Comparison of ENCODE assay signal across 15 mouse cellular contexts in the genomic region with DNA sequence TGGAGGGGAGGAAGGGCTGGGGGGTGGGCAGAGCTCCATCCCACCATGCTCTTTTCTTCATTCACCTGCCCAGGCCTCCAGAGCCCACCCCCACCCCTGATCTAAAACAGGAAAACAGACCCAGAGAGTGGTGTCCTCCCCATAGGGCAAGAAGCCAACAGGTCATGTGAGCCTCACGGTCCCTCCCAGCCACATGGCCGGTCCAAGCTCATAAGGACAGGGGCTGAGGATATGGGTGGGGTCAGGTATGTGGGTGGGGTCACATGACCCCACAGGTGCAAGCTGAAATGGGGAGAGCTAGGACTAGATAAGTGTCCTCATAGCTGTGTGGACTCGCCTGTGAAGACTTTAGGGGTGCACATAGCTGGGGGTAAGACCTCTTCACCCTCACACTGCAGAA. TPM values are rescaled to one million over a fixed set of nuclear protein-coding genes. Genes with fewer than 3 reads are reported as not detected.
A peak's percentile ranks its signal among the peaks of the same experiment; 100 is the strongest.
DNase-seq lines count a peak whose midpoint lies in the region; ATAC-seq and TF ChIP-seq lines count a peak whose summit lies in the region.
"Had no signal": no experiment of that assay in that cellular context is flagged by ENCODE, and none has a peak within 500 bp of the region (broad histone marks: within the 10 kb centered on the region; RNA-seq: fewer than 3 reads in every experiment).

No protein-coding gene starts in this region.

- H3K9ac ChIP-seq in intestine, embryonic 15.5 days, result no peak overlapping the region
- H3K9ac ChIP-seq in stomach, postnatal 0 days (ENCODE audit: low read length), result no peak overlapping the region
- H3K9ac ChIP-seq: hindbrain, embryonic 15.5 days had no signal

- H3K9me3 ChIP-seq in intestine, embryonic 15.5 days, result no peaks in the 10 kb centered on the region
- H3K9me3 ChIP-seq in stomach, postnatal 0 days (ENCODE audit: control insufficient read depth, low read length), result no peaks in the 10 kb centered on the region
- H3K9me3 ChIP-seq: hindbrain, embryonic 15.5 days; megakaryocyte, embryonic 14.5 days had no signal

- no peak for TF ChIP-seq EP300 in stomach, postnatal 0 days (optimal IDR thresholded peaks at IDR 0.05)

- no peaks in the 10 kb centered on the region for H3K27me3 ChIP-seq in cerebellum, adult 2 months (ENCODE audit: control insufficient read depth, insufficient read depth, low read length)
- H3K27me3 ChIP-seq in intestine, embryonic 15.5 days (replicated peaks), result no peaks in the 10 kb centered on the region
- no peaks in the 10 kb centered on the region for H3K27me3 ChIP-seq in stomach, postnatal 0 days (ENCODE audit: control insufficient read depth, insufficient read depth, low read length)
- H3K27me3 ChIP-seq: hindbrain, embryonic 15.5 days; megakaryocyte, embryonic 14.5 days had no signal

- peak; percentile 39; the same call in 1 of the 2 replicates for ATAC-seq in intestine, embryonic 15.5 days
- 0 out of 2 replicates have a peak, but pooled peaks have one; percentile 2 for ATAC-seq in stomach, postnatal 0 days (ENCODE audit: low FRiP score, low TSS enrichment)

- 32% methylated on average over 3 of the region's 3 CpGs for WGBS in cerebellum, adult 2 months
- 67% methylated on average over 3 of the region's 3 CpGs for WGBS in intestine, embryonic 15.5 days
- 70% methylated on average over 3 of the region's 3 CpGs for WGBS in stomach, postnatal 0 days

- DNase-seq in cerebellum, adult 2 months, result peak; percentile 56 to 65
- DNase-seq in cerebellum, adult 8-10 months, result no peak
- DNase-seq in lung, postnatal 10 days, result peak; percentile 44
- DNase-seq in lung, postnatal 14 days, result no peak
- peak; percentile 44 for DNase-seq in stomach, postnatal 0 days (ENCODE audit: low spot score)
- DNase-seq in T-cell, adult 2 months (ENCODE audit: low spot score), result no peak
- DNase-seq in left cerebral cortex, adult 8-10 months (ENCODE audit: low spot score in 2 of 2), result no peak
- DNase-seq: adrenal gland, adult 8-10 months; layer of hippocampus, postnatal 36 days; liver; thymus, adult 2 months had no signal

- no peak overlapping the region for H3K4me3 ChIP-seq in cerebellum, adult 2 months (replicated peaks; ENCODE audit: insufficient read depth, low read depth, low read length)
- no peak overlapping the region for H3K4me3 ChIP-seq in intestine, embryonic 15.5 days (replicated peaks)
- no peak overlapping the region for H3K4me3 ChIP-seq in stomach, postnatal 0 days (ENCODE audit: low read depth, low read length)
- H3K4me3 ChIP-seq: hindbrain, embryonic 15.5 days; megakaryocyte, embryonic 14.5 days had no signal

- H3K4me2 ChIP-seq in intestine, embryonic 15.5 days (replicated peaks), result peak overlapping the region; percentile 3; the same call in 1 of the 2 replicates
- no peak overlapping the region for H3K4me2 ChIP-seq in stomach, postnatal 0 days (replicated peaks; ENCODE audit: low read depth)
- H3K4me2 ChIP-seq: hindbrain, embryonic 15.5 days had no signal

- no peak for TF ChIP-seq CTCF in cerebellum, adult 2 months (IDR thresholded peaks at IDR 0.05; ENCODE audit: borderline replicate concordance, insufficient read depth, low read depth, low read length)
- no peak for TF ChIP-seq CTCF in stomach, postnatal 0 days (IDR thresholded peaks at IDR 0.05; ENCODE audit: low read depth)

- peaks cover 38% of the 10 kb centered on the region for H3K4me1 ChIP-seq in cerebellum, adult 2 months (ENCODE audit: control insufficient read depth, insufficient read depth, low read length)
- H3K4me1 ChIP-seq in intestine, embryonic 15.5 days (replicated peaks), result peaks cover 3% of the 10 kb centered on the region
- no peaks in the 10 kb centered on the region for H3K4me1 ChIP-seq in stomach, postnatal 0 days (replicated peaks; ENCODE audit: control insufficient read depth, insufficient read depth)

- H3K27ac ChIP-seq in cerebellum, adult 2 months (ENCODE audit: insufficient read depth, low read length), result peak overlapping the region; percentile 79
- H3K27ac ChIP-seq in intestine, embryonic 15.5 days, result peak overlapping the region; percentile 54; the same call in 1 of the 2 replicates
- no peak overlapping the region for H3K27ac ChIP-seq in stomach, postnatal 0 days (replicated peaks)
- H3K27ac ChIP-seq: hindbrain, embryonic 15.5 days had no signal

- no peak for TF ChIP-seq POLR2A in cerebellum, adult 2 months (IDR thresholded peaks at IDR 0.05; ENCODE audit: borderline replicate concordance, insufficient read depth, low read length)

- H3K36me3 ChIP-seq in intestine, embryonic 15.5 days, result peaks cover 37% of the 10 kb centered on the region
- peaks cover 19% of the 10 kb centered on the region for H3K36me3 ChIP-seq in stomach, postnatal 0 days (ENCODE audit: control insufficient read depth, insufficient read depth, low read length)

RNA-seq across cellular contexts. Expression of gene Cox19, which starts 12.8 kb away (rescaled TPM):
- polyA plus RNA-seq in cerebellum, adult 2 months (2012; rRNA removed), result 87.4 and 91.1 TPM in 2 replicates
- 162 and 168 TPM in 2 replicates for polyA plus RNA-seq in intestine, embryonic 15.5 days (2015; fragmentation: Nextera tagmentation; extraction: Ambion mirVana)
- polyA plus RNA-seq in stomach, postnatal 0 days (2015; fragmentation: Nextera tagmentation; extraction: Ambion mirVana), result 109 and 114 TPM in 2 replicates
- 10 to 100 TPM; 59.2 to 62.6 (median 61.3) TPM for total RNA-seq in left cerebral cortex, adult 8-10 months (2022)

RNA-seq across cellular contexts. Expression of gene Adap1, which starts 13.0 kb away (rescaled TPM):
- polyA plus RNA-seq in cerebellum, adult 2 months (2012; rRNA removed), result 156 and 163 TPM in 2 replicates
- polyA plus RNA-seq in intestine, embryonic 15.5 days (2015; fragmentation: Nextera tagmentation; extraction: Ambion mirVana), result 20.1 and 20.5 TPM in 2 replicates
- 13.8 and 14.9 TPM in 2 replicates for polyA plus RNA-seq in stomach, postnatal 0 days (2015; fragmentation: Nextera tagmentation; extraction: Ambion mirVana)
- 100 to 1,000 TPM; 207 to 227 (median 217) TPM for total RNA-seq in left cerebral cortex, adult 8-10 months (2022)

RNA-seq across cellular contexts. Expression of gene Cyp2w1, which starts 14.0 kb away (rescaled TPM):
- not detected in 2 replicates for polyA plus RNA-seq in cerebellum, adult 2 months (2012; rRNA removed)
- 23.5 and 25.8 TPM in 2 replicates for polyA plus RNA-seq in intestine, embryonic 15.5 days (2015; fragmentation: Nextera tagmentation; extraction: Ambion mirVana)
- 4.8 and 8.5 TPM in 2 replicates for polyA plus RNA-seq in stomach, postnatal 0 days (2015; fragmentation: Nextera tagmentation; extraction: Ambion mirVana)
- total RNA-seq in left cerebral cortex, adult 8-10 months (2022), result not detected
- total RNA-seq: adrenal gland, adult 8-10 months; common myeloid progenitor, adult 5-6 weeks; layer of hippocampus, postnatal 36 days had no signal
- polyA plus RNA-seq: hindbrain, embryonic 15.5 days had no signal

RNA-seq across cellular contexts. Expression of gene Gpr146, which starts 39.1 kb away (rescaled TPM):
- 16.4 and 17.3 TPM in 2 replicates for polyA plus RNA-seq in cerebellum, adult 2 months (2012; rRNA removed)
- polyA plus RNA-seq in intestine, embryonic 15.5 days (2015; fragmentation: Nextera tagmentation; extraction: Ambion mirVana), result 2.2 and 2.7 TPM in 2 replicates
- polyA plus RNA-seq in stomach, postnatal 0 days (2015; fragmentation: Nextera tagmentation; extraction: Ambion mirVana), result 3.5 TPM in 2 replicates
- 10 to 100 TPM; 15.9 to 17.1 (median 16.4) TPM for total RNA-seq in left cerebral cortex, adult 8-10 months (2022)

Comparison
In these comparisons a context has a peak if more than half of its experiments do, and no peak if none do; other contexts are left out.
1. DNase-seq: peak in cerebellum, adult 2 months (2 of 2), lung, postnatal 10 days (single experiment) and stomach, postnatal 0 days (single experiment); none in cerebellum, adult 8-10 months (single experiment), lung, postnatal 14 days (single experiment), T-cell, adult 2 months (single experiment) and left cerebral cortex, adult 8-10 months (0 of 2).